Mouse (Mus musculus): ENCODE measurements at regions not wholly inside any gene's neighbourhood (a gene's known extent, or its start where the extent isn't known, plus 50 kb on each side); places are given as distances from the start of the nearest gene placed in this dataset.

DNA sequence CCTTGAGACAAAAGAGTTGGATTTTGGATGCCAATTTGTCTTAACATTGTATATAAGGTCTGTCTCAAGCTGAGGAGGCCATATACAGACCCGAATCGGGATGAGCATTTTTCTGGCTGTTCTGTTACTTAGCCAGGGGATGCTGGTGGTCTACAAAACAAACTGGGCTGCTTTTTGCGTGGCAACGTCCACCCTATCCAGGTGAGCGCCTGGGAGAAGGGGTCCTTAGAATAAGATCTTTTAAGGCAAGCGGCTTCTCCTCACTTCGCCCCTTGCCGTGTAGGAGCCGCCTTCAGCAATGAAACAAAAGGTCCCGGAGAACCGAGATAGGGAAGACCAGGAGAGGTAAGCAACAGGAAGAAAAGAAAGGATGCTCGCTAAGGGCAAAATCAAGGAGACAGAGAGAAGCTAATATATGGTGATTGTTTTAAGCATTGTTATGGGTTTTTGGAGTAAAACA lies 171.2 kb upstream of the 9630041A04Rik start:
- TF ChIP-seq POLR2A (IDR thresholded peaks at IDR 0.05; ENCODE audit: control insufficient read depth, extremely low read depth, insufficient read depth, low read length, poor library complexity) (no peak), CTCF (IDR thresholded peaks at IDR 0.05; ENCODE audit: borderline replicate concordance, control insufficient read depth, extremely low read depth, insufficient read depth, low read length, poor library complexity) (no peak)

All from thymus, adult 2 months (tissue).